Mouse (Mus musculus): ENCODE data around the gene Spag9. TPM values are rescaled to one million over a fixed set of nuclear protein-coding genes. Genes with fewer than 3 reads are reported as not detected.

Spag9 gene
- polyA plus RNA-seq, 1 experiment from 2014 or later = 34.1 TPM

DNA sequence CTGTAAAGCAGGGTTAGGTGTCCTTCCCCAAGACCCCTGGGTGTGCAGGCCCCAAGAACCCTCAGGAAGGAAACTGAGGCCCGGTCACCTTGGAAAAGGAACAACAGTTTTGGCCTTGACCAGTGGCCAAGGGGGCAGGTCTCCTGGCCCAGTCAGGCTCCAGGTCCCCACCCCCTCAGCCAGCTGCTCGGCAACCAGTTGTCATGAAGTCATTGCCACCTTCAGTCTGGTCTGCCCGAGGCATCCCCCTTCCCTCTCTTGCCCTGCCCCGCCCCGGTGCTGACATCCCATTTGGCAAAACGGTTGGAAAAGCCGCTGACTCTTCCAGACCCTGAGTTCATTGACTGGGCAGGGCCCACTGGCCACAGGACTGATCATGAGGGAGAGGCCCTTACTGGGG is 140.8 kb downstream of the Spag9 start:
- Histone ChIP-seq H3K4me3 (no peak overlapping the region), H3K4me2 (no peak overlapping the region), H3K27me3 (no peaks in the 10 kb centered on the region), H3K9ac (no peak overlapping the region), H3K27ac (peak overlapping the region; percentile 95; the same call in 1 of the 2 replicates), H3K36me3 (no peaks in the 10 kb centered on the region), H3K9me3 (replicated peaks) (no peaks in the 10 kb centered on the region), H3K4me1 (replicated peaks) (peaks cover 62% of the 10 kb centered on the region)
- 43% methylated on average over 7 of the region's 7 CpGs for WGBS
- no peak for ATAC-seq (replicated peaks; ENCODE audit: insufficient number of reproducible peaks, insufficient read depth, low FRiP score, low read depth)

DNA sequence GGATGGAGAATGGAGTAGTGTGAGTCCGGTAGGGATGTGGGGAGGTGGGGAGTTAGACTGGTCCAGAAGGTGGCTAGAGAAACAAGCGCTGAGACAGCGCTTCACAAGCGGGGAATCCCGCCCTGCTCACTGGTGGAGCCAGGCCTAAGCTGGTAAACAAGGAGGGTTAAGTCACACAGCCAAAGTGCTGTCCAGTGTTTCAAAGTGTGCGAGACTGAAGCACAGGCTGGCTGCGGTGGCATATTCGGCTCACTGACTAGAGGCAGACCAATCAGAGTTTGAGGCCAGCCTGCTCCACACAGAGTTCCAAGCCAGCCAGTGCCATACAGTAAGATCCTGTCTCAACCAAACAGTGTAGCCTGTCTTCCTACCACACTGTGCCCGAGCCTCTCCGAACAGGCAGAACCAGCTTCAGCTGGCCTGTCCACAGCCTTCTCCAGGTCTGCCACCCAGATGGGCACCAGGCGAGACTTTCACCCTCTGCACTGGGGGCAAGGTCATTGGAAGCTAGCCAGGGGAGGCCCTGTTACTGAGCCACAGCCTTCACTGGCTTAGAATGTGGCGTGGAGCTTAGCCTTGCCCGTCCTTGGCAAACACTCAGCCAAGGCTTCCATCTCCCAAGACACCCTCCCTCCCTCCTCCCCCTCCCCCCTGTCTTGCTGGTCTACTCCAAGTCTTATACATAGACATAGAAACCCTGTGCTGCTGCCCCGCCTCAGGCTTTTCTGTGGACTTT is 141.6 kb downstream of the Spag9 start:
- Histone ChIP-seq H3K4me3 (no peak overlapping the region), H3K9ac (peak overlapping the region; percentile 16; the same call in 1 of the 2 replicates), H3K27ac (peak overlapping the region; percentile 71), H3K4me2 (no peak overlapping the region), H3K4me1 (replicated peaks) (peaks cover 62% of the 10 kb centered on the region), H3K9me3 (replicated peaks) (no peaks in the 10 kb centered on the region), H3K36me3 (no peaks in the 10 kb centered on the region), H3K27me3 (no peaks in the 10 kb centered on the region)
- WGBS = 69% methylated on average over 14 of the region's 14 CpGs
- ATAC-seq (replicated peaks; ENCODE audit: insufficient number of reproducible peaks, insufficient read depth, low FRiP score, low read depth) = no peak

DNA sequence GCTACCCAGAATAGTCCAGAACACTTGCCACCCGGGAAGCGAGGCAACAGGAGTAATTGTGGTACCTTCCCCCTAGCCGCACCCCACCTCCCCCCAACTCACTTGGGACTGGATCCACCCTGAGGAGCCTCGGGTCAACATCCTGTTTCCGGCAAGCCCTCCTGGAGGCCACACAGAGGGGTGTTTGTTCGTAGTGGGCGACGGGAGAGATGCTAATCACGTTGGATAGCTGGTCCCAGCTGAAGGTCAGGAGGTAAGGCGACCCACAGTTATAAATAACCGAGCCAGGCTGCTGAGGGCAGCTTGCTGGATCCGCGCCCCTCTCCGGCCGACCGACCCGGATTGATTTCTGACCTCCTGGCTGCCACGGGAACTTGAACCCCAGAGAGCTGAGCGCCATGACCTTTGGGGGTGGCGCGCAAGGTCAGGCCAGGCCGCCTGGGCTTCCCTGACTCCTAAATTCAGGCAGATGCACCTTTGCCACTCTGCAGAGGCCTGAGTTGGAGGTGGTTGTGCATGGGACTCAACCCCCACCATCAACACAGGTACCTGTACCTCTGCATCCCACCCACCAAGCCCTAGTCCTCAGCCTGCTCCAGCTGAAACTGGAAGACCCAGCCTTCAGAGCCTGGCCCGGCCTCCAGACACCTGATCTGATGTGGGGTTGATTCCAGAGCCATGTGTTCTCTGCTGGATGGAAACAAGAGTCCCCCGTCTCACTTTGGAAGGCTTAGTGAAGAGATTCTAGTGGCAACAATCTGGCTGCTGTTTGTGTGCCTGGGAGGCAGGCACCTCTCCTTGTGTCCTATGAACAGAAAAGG is 142.7 kb downstream of the Spag9 start:
- WGBS = 29% methylated on average over 24 of the region's 24 CpGs
- Histone ChIP-seq H3K9me3 (replicated peaks) (no peaks in the 10 kb centered on the region), H3K36me3 (no peaks in the 10 kb centered on the region), H3K27ac (peak overlapping the region; percentile 71), H3K27me3 (no peaks in the 10 kb centered on the region), H3K4me2 (peak overlapping the region; percentile 23), H3K9ac (peak overlapping the region; percentile 25; the same call in 1 of the 2 replicates), H3K4me3 (no peak overlapping the region), H3K4me1 (replicated peaks) (peaks cover 53% of the 10 kb centered on the region)
- no peak for ATAC-seq (replicated peaks; ENCODE audit: insufficient number of reproducible peaks, insufficient read depth, low FRiP score, low read depth)

DNA sequence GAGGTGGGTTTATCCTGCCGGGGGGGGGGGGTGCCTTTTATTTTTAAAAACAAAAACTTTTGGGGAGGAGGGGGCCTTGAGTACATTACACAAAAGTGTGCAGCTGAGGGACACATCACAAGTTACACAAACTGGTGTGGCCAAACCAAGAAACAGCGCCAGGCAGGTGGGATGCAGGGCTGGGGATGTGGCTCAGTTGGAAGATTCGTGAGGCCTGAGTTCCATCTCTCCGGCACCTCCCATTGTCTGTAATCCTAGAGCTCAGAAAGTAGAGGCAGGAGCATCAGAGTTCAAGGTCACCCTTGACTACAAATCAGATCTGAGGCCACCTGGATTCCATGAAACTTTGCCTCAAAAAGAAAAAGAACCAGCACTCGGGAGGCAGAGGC is 143.3 kb downstream of the Spag9 start:
- Histone ChIP-seq H3K4me1 (replicated peaks) (peaks cover 47% of the 10 kb centered on the region), H3K27ac (peak overlapping the region; percentile 71; the same call in 1 of the 2 replicates), H3K4me2 (no peak overlapping the region), H3K9ac (no peak overlapping the region), H3K27me3 (no peaks in the 10 kb centered on the region), H3K4me3 (no peak overlapping the region), H3K9me3 (replicated peaks) (no peaks in the 10 kb centered on the region), H3K36me3 (no peaks in the 10 kb centered on the region)
- no peak for ATAC-seq (replicated peaks; ENCODE audit: insufficient number of reproducible peaks, insufficient read depth, low FRiP score, low read depth)
- 91% methylated on average over 5 of the region's 5 CpGs for WGBS

DNA sequence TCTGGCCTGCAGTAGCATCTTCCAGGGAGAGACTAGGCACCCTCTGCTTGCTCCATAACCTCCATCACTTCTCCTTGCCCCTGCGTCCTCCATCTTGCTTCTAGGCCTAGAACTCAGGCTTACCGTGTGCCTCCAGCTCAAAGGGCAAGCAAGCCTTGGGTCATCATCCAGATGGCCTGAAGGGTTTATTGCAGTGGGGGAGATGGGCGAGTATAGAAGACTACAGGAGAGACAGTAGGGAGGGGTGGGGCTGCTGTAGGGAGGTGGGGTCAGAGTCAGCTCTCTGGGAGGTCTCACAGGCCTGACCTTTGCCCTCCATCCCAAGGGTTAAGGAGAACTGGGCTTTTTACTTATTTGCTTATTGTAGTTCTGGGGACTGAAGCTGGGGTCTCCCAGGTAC is 144.6 kb downstream of the Spag9 start:
- Histone ChIP-seq H3K4me1 (replicated peaks) (peaks cover 42% of the 10 kb centered on the region), H3K4me2 (no peak overlapping the region), H3K36me3 (no peaks in the 10 kb centered on the region), H3K9ac (no peak overlapping the region), H3K9me3 (replicated peaks) (no peaks in the 10 kb centered on the region), H3K27me3 (no peaks in the 10 kb centered on the region), H3K27ac (no peak overlapping the region), H3K4me3 (no peak overlapping the region)
- WGBS = 81% methylated on average over 3 of the region's 3 CpGs
- no peak for ATAC-seq (replicated peaks; ENCODE audit: insufficient number of reproducible peaks, insufficient read depth, low FRiP score, low read depth)

DNA sequence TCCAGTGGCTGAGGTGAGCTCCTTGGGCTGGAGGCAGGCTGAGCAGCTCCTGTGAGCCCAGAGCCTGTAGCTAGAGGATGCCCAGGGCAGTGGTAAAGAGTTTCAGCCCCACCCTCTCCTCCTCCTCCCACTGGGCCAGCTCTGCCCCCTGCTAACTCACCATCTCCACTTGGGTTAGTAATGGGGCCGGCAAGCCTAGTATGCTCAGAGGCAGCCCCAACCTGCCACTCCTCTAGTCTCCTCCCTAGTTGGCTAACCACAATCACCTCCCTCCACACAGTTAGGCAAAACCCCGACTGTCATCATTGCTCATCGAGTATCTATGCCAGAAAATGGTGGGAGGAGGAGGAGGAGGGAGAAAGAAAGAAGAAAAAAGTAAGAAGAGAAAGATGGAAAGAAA is 145.7 kb downstream of the Spag9 start:
- Histone ChIP-seq H3K9me3 (replicated peaks) (no peaks in the 10 kb centered on the region), H3K27ac (no peak overlapping the region), H3K4me1 (replicated peaks) (peaks cover 33% of the 10 kb centered on the region), H3K27me3 (no peaks in the 10 kb centered on the region), H3K36me3 (no peaks in the 10 kb centered on the region), H3K4me2 (no peak overlapping the region), H3K9ac (no peak overlapping the region), H3K4me3 (no peak overlapping the region)
- WGBS = 46% methylated on average over 3 of the region's 3 CpGs
- ATAC-seq (replicated peaks; ENCODE audit: insufficient number of reproducible peaks, insufficient read depth, low FRiP score, low read depth) = no peak

DNA sequence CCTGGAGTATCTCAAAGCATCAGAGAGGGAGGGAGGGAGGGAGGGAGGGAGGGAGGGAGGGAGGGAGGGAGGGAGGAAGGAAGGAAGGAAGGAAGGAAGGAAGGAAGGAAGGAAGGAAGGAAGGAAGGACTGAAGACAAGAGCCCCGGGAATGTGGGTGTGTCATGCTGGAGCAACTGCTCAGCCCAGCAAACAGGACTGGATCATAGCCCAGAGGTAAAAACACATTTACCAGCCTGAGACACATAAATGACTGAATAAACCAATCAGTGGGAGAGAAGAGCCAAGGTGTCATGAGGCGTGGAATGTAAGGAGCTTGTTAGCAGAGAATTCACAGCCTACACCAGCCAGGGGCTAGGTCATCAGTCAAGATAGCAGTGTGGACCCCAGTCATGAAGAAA is 147.4 kb downstream of the Spag9 start:
- Histone ChIP-seq H3K27me3 (no peaks in the 10 kb centered on the region), H3K27ac (no peak overlapping the region), H3K9ac (no peak overlapping the region), H3K4me2 (no peak overlapping the region), H3K4me3 (no peak overlapping the region), H3K9me3 (replicated peaks) (no peaks in the 10 kb centered on the region), H3K36me3 (no peaks in the 10 kb centered on the region), H3K4me1 (replicated peaks) (peaks cover 16% of the 10 kb centered on the region)
- 61% methylated on average over 2 of the region's 2 CpGs for WGBS
- ATAC-seq (replicated peaks; ENCODE audit: insufficient number of reproducible peaks, insufficient read depth, low FRiP score, low read depth) = no peak

DNA sequence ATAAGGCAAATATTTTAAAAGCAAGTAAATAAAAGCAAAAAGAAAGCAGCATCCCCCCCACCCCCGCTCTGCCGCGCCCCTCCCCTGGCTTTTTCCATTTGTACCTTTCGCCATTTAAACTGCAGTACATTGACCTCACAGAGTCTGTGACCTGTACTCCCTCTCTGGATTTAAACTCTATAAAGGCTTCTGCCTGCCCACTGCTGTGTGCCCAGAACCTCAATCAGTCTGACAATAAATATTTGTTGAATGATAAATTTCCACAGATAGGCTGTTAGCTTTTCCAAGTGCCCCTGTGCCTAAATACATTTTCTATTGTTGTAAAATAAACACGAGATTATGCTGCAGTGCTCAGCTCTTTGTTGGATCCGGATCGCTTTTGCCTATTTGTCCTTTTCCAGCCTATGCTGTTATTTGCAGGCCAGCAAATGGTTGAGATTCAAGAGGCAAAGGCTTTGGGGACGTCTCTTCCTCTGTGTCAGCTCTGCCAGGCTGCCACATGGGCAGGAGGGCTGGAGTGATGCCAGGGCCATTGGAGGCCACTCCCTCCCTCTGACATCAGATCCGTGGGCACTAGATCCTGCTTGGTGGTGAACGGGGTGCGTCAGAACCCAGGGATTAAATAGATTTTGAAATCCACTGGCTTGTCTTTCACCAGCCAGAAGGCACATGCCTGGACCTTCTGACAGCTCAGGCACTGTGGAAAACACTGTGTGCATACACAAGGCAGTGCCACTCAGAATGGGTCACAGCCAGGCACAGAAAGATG is 149.1 kb downstream of the Spag9 start:
- Histone ChIP-seq H3K9me3 (replicated peaks) (no peaks in the 10 kb centered on the region), H3K27me3 (0 out of 2 replicates have a peak, but pooled peaks cover 2% of the 10 kb centered on the region), H3K4me1 (replicated peaks) (peaks cover 21% of the 10 kb centered on the region), H3K27ac (peak overlapping the region; percentile 35), H3K9ac (no peak overlapping the region), H3K36me3 (no peaks in the 10 kb centered on the region), H3K4me3 (no peak overlapping the region), H3K4me2 (no peak overlapping the region)
- 65% methylated on average over 11 of the region's 11 CpGs for WGBS
- ATAC-seq (replicated peaks; ENCODE audit: insufficient number of reproducible peaks, insufficient read depth, low FRiP score, low read depth) = no peak

DNA sequence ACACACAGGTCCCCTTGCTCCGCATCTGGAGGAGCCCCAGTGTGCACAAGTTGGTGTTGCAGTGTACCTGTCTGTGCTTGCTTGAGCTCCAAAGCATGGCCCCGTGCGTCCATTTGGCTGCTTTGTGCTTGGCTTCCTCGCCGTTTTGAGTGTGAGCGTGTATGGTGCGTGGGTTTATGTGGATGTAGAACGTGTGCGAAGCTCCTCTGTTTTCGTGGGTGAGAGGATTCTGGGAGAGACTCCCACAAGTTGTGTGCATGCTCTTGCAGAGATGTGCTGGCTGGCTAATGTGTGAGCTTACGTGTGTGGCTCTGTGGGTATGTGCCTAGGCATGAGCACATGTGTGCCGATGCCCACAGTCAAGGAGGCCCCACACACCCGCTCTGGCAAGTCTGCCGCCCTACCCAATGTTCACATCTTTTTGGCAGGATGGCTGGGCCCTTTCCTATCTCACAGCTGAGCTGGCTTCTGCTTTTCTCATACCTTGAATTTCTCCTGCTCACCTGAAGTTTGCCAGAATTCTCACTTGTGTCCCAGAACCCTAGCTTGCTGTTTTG is 150.2 kb downstream of the Spag9 start:
- WGBS = 84% methylated on average over 14 of the region's 14 CpGs
- peaks cover 30% of the 10 kb centered on the region for H3K4me1 ChIP-seq (replicated peaks)
- no peaks in the 10 kb centered on the region for H3K9me3 ChIP-seq (replicated peaks)
- H3K27ac ChIP-seq = no peak overlapping the region
- no peak overlapping the region for H3K4me3 ChIP-seq
- peaks cover 7% of the 10 kb centered on the region; the same call in 1 of the 2 replicates for H3K27me3 ChIP-seq
- no peak overlapping the region for H3K4me2 ChIP-seq
- H3K36me3 ChIP-seq = no peaks in the 10 kb centered on the region
- no peak overlapping the region for H3K9ac ChIP-seq
- ATAC-seq (replicated peaks; ENCODE audit: insufficient number of reproducible peaks, insufficient read depth, low FRiP score, low read depth) = no peak

DNA sequence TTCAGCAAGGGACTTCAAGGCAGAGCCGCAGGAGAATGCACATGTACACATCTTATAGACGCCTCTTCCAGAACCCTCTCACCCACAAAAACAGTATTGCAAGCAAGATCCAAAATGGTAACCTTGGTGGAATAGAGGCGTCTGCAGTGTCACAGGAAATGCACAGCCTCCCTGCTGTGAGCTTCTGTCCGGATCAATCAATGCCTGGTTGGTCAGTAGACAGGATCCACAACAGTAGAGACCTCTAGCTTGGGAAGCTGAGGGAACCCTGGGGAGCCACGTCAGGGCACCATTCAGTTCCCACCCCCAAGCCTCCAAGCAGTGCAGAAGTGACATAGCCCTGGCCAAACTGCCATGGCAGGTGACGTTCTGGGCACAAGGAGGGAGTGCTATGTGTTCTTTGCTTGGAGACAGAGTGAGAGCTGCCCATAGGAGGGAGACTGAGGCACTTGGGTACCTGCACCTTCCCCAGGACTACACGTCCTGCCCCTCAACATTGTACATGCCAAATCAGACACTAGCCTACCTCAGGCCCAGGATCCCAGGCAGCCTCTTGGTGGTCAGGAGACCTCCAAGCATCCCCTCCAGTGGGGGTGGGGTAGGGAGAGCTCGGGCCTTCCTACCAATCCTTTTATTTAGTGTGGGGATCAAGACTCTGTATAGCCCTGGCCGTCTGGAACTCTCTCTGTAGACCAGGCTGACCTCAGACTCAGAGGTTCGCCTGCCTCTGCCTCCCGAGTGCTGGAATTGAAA is 151.0 kb downstream of the Spag9 start:
- Histone ChIP-seq H3K4me3 (no peak overlapping the region), H3K9ac (no peak overlapping the region), H3K36me3 (no peaks in the 10 kb centered on the region), H3K27ac (no peak overlapping the region), H3K9me3 (replicated peaks) (no peaks in the 10 kb centered on the region), H3K4me2 (no peak overlapping the region), H3K27me3 (peaks cover 7% of the 10 kb centered on the region; the same call in 1 of the 2 replicates), H3K4me1 (replicated peaks) (peaks cover 30% of the 10 kb centered on the region)
- no peak for ATAC-seq (replicated peaks; ENCODE audit: insufficient number of reproducible peaks, insufficient read depth, low FRiP score, low read depth)
- WGBS = 79% methylated on average over 11 of the region's 11 CpGs

Measured in heart, embryonic 15.5 days (tissue).